Mouse (Mus musculus): ENCODE results near the gene Cst12. TPM values are rescaled to one million over a fixed set of nuclear protein-coding genes. Genes with fewer than 3 reads are reported as not detected.

Gene Cst12
- total RNA-seq, 1 experiment from 2014 or later = not detected

Other genes starting within 250 kb of the Cst12 start
- 17.6 to 24.0 TPM (median 23.1 TPM) in 3 replicates for gene Nxt1, start 116.8 kb upstream of the Cst12 start, total RNA-seq (2017)
- gene Gzf1, start 108.3 kb upstream of the Cst12 start, total RNA-seq (2017) = 24.9 to 31.9 TPM (median 29.6 TPM) in 3 replicates
- 0.32 to 0.78 TPM (median 0.57 TPM) in 3 replicates for gene Napb, start 56.9 kb upstream of the Cst12 start, total RNA-seq (2017)
- gene Cstl1, start 39.0 kb upstream of the Cst12 start, total RNA-seq (2017) = not detected in 3 replicates
- gene Cst11, start 17.9 kb upstream of the Cst12 start, total RNA-seq (2017) = not detected in 3 replicates
- gene 8030411F24Rik, start 7.4 kb upstream of the Cst12 start, total RNA-seq (2017) = not detected in 3 replicates
- gene Cst8, start 9.4 kb downstream of the Cst12 start, total RNA-seq (2017) = 0.87 TPM in 1 of 3 replicates, not detected in the others
- gene Cst13, start 30.7 kb downstream of the Cst12 start, total RNA-seq (2017) = 1.6 TPM in 1 of 3 replicates, not detected in the others
- gene Cst9, start 45.8 kb downstream of the Cst12 start, total RNA-seq (2017) = not detected in 3 replicates
- not detected in 3 replicates for gene 9230104L09Rik, start 75.7 kb downstream of the Cst12 start, total RNA-seq (2017)
- 977 to 1,560 TPM (median 1,517 TPM) in 3 replicates for gene Cst3, start 86.3 kb downstream of the Cst12 start, total RNA-seq (2017)
- not detected in 3 replicates for gene Gm1330, start 213.9 kb downstream of the Cst12 start, total RNA-seq (2017)
- gene Gm10750, start 227.9 kb downstream of the Cst12 start, total RNA-seq (2017) = not detected in 3 replicates